Mouse (Mus musculus) olfactory bulb, adult 2 months (tissue): ENCODE measurements around the gene Emc7.

Source experiments
- CTCF ChIP-seq: fragments of 200-500 bp; IDR thresholded peaks from 2 replicates; pipeline ENCODE4 v1.5.1; 2012; ENCODE audit warnings: low read depth, mild to moderate bottlenecking, low read length, moderate library complexity; ENCODE audit not compliant: insufficient read depth
- POLR2A ChIP-seq: fragments of 200-500 bp; IDR thresholded peaks from 2 replicates; pipeline ENCODE4 v1.6.1; 2012; ENCODE audit warnings: mild to moderate bottlenecking, low read depth, low read length, moderate library complexity; ENCODE audit not compliant: insufficient read depth

GRCm38 (mm10) chr2:112474997-112475724 is 20.4 kb downstream of the Emc7 start:
- TF ChIP-seq POLR2A (no peak), CTCF (no peak)
